Mouse (Mus musculus): Measurements from ENCODE around the gene Mettl7a2. TPM values are rescaled to one million over a fixed set of nuclear protein-coding genes. Genes with fewer than 3 reads are reported as not detected.
"Not testable (repeated sequence)": the region's sequence is repeated elsewhere in the genome, so short reads cannot be mapped to it uniquely, and the experiment has no call there.

The Mettl7a2 gene
- total and polyA plus RNA-seq, 3 experiments, result not detected

DNA sequence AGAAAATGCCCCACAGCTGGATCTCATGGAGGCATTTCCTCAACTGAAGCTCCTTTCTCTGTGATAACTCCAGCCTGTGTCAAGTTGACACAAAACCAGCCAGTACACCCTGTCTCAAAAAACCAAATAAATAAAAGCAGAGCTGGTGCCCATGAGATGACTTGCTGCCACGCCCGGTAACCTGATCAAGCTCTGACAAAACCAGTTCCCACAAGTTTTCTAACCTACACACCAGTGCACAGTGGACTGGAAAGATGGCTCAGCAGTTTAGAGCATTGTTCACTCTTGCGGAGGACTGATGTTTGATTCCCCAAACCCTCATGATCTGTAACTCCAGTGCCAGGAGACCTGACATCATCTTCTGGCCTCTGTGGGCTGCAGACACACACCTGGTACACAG, 27.8 kb upstream of the Mettl7a2 start:
- H3K27ac ChIP-seq (ENCODE audit: control insufficient read depth, low read depth, low read length), result no peak overlapping the region
- peak; percentile 49 for DNase-seq (ENCODE audit: low read depth, low spot score)
- no peaks in the 10 kb centered on the region for H3K9me3 ChIP-seq (replicated peaks; ENCODE audit: insufficient read depth, low read length)
- peaks cover 0 to 4% of the 10 kb centered on the region in 2 experiments; a peak in 2 of 4 replicates for H3K36me3 ChIP-seq (ENCODE audit: control insufficient read depth in 1 of 2, insufficient read depth in 2 of 2, low read length in 2 of 2)
- H3K9ac ChIP-seq (ENCODE audit: control insufficient read depth, low read depth, low read length, poor library complexity, severe bottlenecking), result no peak overlapping the region
- H3K4me3 ChIP-seq (ENCODE audit: control insufficient read depth in 1 of 2, insufficient read depth in 1 of 2, low read depth in 2 of 2, low read length in 2 of 2), result no peak overlapping the region
- no peaks in the 10 kb centered on the region for H3K27me3 ChIP-seq (ENCODE audit: control insufficient read depth in 1 of 2, insufficient read depth in 2 of 2, low read length in 2 of 2)
- peaks cover 0 to 10% of the 10 kb centered on the region in 2 experiments; a peak in 2 of 4 replicates for H3K4me1 ChIP-seq (ENCODE audit: control insufficient read depth in 1 of 2, insufficient read depth in 2 of 2, low read length in 2 of 2)
- TF ChIP-seq CHD1 (IDR thresholded peaks at IDR 0.05; ENCODE audit: low read depth, low read length) (no peak), MYC (IDR thresholded peaks at IDR 0.05; ENCODE audit: low read depth, low read length) (no peak), UBTF (IDR thresholded peaks at IDR 0.05; ENCODE audit: borderline replicate concordance, insufficient read depth, low read depth, low read length) (no peak), MYB (IDR thresholded peaks at IDR 0.05; ENCODE audit: low read depth, low read length) (no peak), GATA1 (IDR thresholded peaks at IDR 0.05; ENCODE audit: low read depth, low read length) (no peak), POLR2AphosphoS2 (IDR thresholded peaks at IDR 0.05; ENCODE audit: low read length) (no peak), ZKSCAN1 (IDR thresholded peaks at IDR 0.05; ENCODE audit: low read depth, low read length) (no peak)
- no peaks in the 10 kb centered on the region for H3K79me2 ChIP-seq (ENCODE audit: control insufficient read depth, insufficient read depth, low read length, poor library complexity)

DNA sequence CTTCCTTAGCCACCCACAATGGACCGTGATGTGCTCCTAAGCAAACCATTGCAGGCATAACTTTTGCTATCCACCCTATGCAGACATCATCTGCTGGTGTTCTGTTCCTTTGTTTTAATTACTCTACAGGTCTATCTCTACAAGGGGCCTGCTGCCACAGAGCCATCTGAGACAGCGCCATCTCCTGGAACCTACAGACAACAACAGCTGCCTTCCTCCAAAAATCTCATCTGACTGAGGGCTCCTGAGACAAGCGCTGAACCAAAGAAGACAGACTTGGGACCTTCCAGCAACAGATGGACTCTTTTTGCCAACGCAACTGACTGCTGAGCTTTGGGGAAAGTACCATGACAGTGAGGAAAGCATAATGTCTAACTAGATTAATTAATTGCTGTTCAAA, 24.9 kb upstream of the Mettl7a2 start:
- peak; percentile 75 for DNase-seq (ENCODE audit: low read depth, low spot score)
- H3K4me1 ChIP-seq (ENCODE audit: control insufficient read depth in 1 of 2, insufficient read depth in 2 of 2, low read length in 2 of 2), result peaks cover 3 to 15% of the 10 kb centered on the region in 2 experiments
- H3K9ac ChIP-seq (ENCODE audit: control insufficient read depth, low read depth, low read length, poor library complexity, severe bottlenecking); H3K9me3 ChIP-seq (replicated peaks; ENCODE audit: insufficient read depth, low read length); H3K27ac ChIP-seq (ENCODE audit: control insufficient read depth, low read depth, low read length); H3K4me3 ChIP-seq (ENCODE audit: control insufficient read depth in 1 of 2, insufficient read depth in 1 of 2, low read depth in 2 of 2, low read length in 2 of 2); H3K27me3 ChIP-seq (ENCODE audit: control insufficient read depth in 1 of 2, insufficient read depth in 2 of 2, low read length in 2 of 2); H3K79me2 ChIP-seq (ENCODE audit: control insufficient read depth, insufficient read depth, low read length, poor library complexity); H3K36me3 ChIP-seq (ENCODE audit: control insufficient read depth in 1 of 2, insufficient read depth in 2 of 2, low read length in 2 of 2): not testable (repeated sequence)
- TF ChIP-seq ZC3H11A (IDR thresholded peaks at IDR 0.05; ENCODE audit: low read depth, low read length) (peak; percentile 31), SMC3 (IDR thresholded peaks at IDR 0.05; ENCODE audit: low read depth, low read length) (peak; percentile 58), RAD21 (IDR thresholded peaks at IDR 0.05; ENCODE audit: low read depth, low read length) (peak; percentile 29), CTCF (IDR thresholded peaks at IDR 0.05 in 2 of 3, conservative IDR thresholded peaks at IDR 0.05 in 1 of 3; ENCODE audit: control insufficient read depth in 1 of 3, insufficient read depth in 1 of 3, low read depth in 2 of 3, low read length in 3 of 3, poor library complexity in 1 of 3, severe bottlenecking in 1 of 3) (peak; percentile 45 to 66 (median 49))

GRCm38 (mm10) chr15:100329336-100329735, 23.7 kb upstream of the Mettl7a2 start:
- not testable (repeated sequence) for H3K27ac ChIP-seq (ENCODE audit: control insufficient read depth, low read depth, low read length); DNase-seq (ENCODE audit: low read depth, low spot score); H3K9me3 ChIP-seq (replicated peaks; ENCODE audit: insufficient read depth, low read length); H3K36me3 ChIP-seq (ENCODE audit: control insufficient read depth in 1 of 2, insufficient read depth in 2 of 2, low read length in 2 of 2); H3K4me3 ChIP-seq (ENCODE audit: control insufficient read depth in 1 of 2, insufficient read depth in 1 of 2, low read depth in 2 of 2, low read length in 2 of 2); H3K79me2 ChIP-seq (ENCODE audit: control insufficient read depth, insufficient read depth, low read length, poor library complexity); H3K9ac ChIP-seq (ENCODE audit: control insufficient read depth, low read depth, low read length, poor library complexity, severe bottlenecking); H3K27me3 ChIP-seq (ENCODE audit: control insufficient read depth in 1 of 2, insufficient read depth in 2 of 2, low read length in 2 of 2); H3K4me1 ChIP-seq (ENCODE audit: control insufficient read depth in 1 of 2, insufficient read depth in 2 of 2, low read length in 2 of 2)
